11 mouse cellular contexts compared by ENCODE assay signal in genomic region chr2:101854792-101855191, GRCm38 (mm10).
"Had no signal": no experiment of that assay in that cellular context is flagged by ENCODE, and none has a peak within 500 bp of the region (broad histone marks: within the 10 kb centered on the region; RNA-seq: fewer than 3 reads in every experiment).

No protein-coding gene starts in this region.

- H3K4me1 ChIP-seq: liver, embryonic 13.5 days; lung, embryonic 15.5 days; midbrain, embryonic 13.5 days had no signal

- DNase-seq: kidney, postnatal 25 days; layer of hippocampus, adult 9-11 months; liver; liver, embryonic 13.5 days; liver, postnatal 0 days; right cerebral cortex, postnatal 14 days; thymus, postnatal 4 days had no signal

- H3K9ac ChIP-seq: limb, embryonic 12.5 days; liver, embryonic 13.5 days; liver, postnatal 0 days; lung, embryonic 15.5 days; midbrain, embryonic 13.5 days had no signal

- H3K4me2 ChIP-seq: limb, embryonic 12.5 days; liver, embryonic 13.5 days; lung, embryonic 15.5 days; midbrain, embryonic 13.5 days had no signal

- ATAC-seq: liver, postnatal 0 days; midbrain, embryonic 13.5 days had no signal

- H3K4me3 ChIP-seq: limb, embryonic 12.5 days; liver, embryonic 13.5 days; lung, embryonic 15.5 days; midbrain, embryonic 13.5 days had no signal

- H3K27me3 ChIP-seq: liver, embryonic 13.5 days; lung, embryonic 15.5 days; midbrain, embryonic 13.5 days had no signal

- H3K36me3 ChIP-seq: limb, embryonic 12.5 days; liver, embryonic 13.5 days; lung, embryonic 15.5 days; midbrain, embryonic 13.5 days had no signal

- H3K9me3 ChIP-seq: limb, embryonic 12.5 days; liver, embryonic 13.5 days; lung, embryonic 15.5 days; midbrain, embryonic 13.5 days had no signal

- H3K27ac ChIP-seq: limb, embryonic 12.5 days; liver, embryonic 13.5 days; lung, embryonic 15.5 days; midbrain, embryonic 13.5 days; stomach, postnatal 0 days had no signal
